Mouse (Mus musculus) skeletal muscle tissue, adult 2 months (tissue): ENCODE data around the gene Tbce.
"Not testable (repeated sequence)": the region's sequence is repeated elsewhere in the genome, so short reads cannot be mapped to it uniquely, and the experiment has no call there.

Source experiments
- DNase-seq: peaks from one replicate; pipeline ENCODE4 v3.0.0-alpha.2; 2012; ENCODE audit warnings: low read depth, low spot score

Gene Tbce

DNA sequence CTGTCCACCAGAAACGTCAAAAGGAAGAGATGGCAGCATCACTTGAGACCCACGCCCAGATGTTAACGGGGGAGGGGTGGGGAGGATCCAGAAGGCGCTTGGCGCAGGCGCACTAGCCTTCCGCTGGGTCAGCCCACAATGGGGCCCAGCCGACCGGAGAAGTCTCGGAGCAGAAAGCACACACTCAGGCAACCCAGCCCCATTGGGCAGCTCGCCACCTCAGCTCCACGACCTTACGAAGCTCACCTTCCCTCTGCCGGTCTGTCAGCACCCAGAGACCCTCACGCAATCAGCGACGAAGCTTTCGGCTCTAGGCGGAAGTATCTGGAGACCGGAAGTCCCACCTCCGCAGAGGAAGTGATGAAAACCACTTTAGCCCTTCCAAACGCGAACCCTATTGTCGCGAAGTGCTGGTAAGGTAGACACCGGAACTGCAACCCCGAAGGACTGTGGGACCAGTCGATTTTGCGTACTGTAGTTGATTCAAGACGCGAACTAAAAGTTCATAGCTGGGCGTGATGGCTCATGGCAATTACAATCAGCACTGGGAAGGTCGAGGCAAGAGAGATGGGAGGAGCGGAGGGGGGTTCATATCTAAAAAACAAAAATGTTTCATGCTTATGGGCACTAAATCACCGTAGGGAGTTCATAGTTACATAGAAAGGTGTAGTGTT lies at the start of gene Tbce:
TSS of gene Tbce (minus strand) at position 347 of the 674 bp plus-strand sequence.
- DNase-seq: peak; percentile 83

DNA sequence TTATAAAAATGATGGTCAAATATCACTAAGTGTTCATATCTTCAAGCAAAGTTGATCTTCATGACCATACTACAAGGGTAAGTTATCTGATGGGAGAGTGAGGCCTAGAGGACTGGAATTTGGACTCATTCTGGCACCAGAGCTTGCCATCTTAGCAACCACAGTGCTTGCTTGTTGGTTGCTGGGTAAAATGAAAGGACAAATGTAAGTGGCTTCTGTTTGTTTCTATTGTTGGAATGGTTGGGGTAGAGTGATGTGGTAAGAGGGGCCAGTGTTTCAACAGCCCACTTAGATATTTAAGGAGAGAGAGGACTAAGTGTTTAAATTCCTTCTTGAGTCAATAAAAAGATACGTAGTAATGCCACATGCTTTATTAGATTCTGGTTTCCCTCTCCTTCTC lies 49.2 kb upstream of the Tbce start:
- no peak for DNase-seq

DNA sequence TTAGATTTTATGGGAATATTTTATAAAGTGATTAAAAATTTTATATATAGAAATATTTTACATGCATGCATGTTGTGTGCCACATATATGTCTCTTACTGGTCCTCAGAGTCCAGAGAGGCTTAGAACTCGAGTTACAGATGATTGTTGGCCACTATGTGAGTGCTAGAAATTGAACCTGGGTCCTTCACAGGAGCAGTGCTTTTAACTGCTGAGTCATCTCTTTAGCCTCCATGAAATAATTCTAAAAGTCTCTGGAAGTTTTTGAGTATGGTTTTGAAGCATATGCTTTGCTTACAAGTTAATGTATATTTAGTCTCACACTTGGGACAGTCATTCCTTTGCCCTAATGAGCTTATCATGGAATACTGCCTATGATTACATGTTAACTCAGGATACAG lies 35.9 kb upstream of the Tbce start:
- no peak for DNase-seq

DNA sequence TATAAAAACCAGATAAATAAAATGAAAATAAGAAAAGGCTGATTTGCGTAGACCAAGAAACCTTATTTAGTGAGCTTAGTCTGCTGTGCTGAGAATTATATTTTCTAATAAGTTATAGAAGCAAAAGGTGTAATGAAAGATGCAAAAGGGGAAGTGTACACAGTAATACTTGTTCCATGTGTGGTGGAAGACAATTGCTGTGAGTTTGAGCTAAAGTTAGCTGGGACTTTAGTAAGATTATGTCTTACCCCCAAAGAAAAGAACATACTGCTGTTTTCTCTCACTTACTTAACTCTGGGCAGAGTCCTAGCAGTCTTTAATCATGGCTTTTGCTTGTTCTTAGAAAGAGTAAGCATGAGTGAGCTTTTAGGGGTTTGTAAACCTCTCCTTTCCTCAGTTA lies 34.9 kb upstream of the Tbce start:
- no peak for DNase-seq

DNA sequence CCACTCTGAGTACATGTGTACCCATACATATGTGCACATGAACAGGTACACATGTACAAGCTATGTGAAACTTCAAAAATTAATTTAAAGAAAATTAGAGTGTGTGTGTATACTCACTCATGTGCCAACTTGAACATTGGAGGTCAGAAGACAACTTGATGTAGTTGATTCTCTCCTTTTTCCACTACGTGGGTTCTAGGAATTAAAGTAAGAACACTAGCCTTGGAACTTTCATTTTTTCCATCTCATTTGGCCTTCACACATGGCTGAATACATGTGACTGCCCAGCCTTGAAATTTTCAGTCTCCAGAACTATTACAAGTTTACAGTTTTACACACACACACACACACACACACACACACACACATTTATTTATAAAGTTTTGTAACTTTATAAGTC lies 29.9 kb upstream of the Tbce start:
- no peak for DNase-seq

DNA sequence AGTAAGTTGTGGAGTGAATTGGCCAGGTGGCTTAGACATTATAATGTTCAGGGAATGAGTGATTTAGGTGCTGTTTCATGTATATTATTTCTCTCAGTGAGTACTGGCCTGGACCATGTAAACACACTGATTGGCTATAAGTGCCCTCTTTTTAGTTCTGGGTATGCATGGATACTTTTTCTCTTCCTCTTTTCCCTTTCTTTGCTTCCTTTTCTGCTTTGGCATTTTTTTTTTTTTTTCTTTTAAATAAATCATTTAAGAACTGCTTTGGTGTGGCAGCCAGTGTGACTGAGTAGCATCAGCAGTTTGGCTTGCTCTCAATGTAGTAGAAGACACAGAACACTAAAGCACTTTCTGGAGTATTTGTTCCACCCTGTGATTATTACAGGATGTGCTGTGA lies 28.6 kb upstream of the Tbce start:
- DNase-seq: no peak

DNA sequence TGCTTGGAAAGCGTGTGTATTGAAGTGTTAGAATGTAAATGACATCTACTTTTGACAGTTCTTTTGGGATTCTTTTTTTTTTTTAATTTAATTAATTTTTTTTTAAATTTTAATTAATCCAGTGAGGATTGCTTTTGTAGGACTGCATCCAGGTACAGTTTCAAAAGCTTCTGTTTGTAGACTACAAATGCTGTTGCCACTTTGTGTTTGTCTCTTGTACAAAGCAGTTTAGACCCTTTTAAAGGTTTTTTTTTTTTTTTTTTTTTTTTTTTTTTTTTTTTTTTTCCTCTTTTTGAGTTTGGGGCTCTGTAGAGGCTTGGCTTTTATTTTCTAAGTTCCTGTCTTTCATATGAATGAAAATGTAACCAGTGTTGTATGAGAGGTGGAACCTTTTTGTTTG lies 26.3 kb upstream of the Tbce start:
- no peak for DNase-seq

DNA sequence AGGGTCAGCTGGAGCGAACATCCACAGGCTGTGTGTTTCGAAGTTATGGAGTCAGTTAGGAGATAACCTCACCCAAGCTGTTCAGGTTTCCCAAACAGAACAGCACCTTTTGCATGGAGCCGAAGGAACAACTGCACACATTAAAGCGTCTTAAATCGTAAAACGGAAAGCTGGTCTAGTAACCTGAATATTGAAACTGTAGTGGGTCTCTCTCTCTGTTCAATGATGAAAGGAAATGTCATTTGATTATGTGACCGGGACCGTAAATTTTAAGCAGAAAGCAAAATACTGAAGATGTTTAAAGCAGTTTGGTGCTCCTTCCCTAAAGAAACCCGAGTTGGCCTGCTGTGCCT lies 25.6 kb upstream of the Tbce start:
- DNase-seq: no peak

DNA sequence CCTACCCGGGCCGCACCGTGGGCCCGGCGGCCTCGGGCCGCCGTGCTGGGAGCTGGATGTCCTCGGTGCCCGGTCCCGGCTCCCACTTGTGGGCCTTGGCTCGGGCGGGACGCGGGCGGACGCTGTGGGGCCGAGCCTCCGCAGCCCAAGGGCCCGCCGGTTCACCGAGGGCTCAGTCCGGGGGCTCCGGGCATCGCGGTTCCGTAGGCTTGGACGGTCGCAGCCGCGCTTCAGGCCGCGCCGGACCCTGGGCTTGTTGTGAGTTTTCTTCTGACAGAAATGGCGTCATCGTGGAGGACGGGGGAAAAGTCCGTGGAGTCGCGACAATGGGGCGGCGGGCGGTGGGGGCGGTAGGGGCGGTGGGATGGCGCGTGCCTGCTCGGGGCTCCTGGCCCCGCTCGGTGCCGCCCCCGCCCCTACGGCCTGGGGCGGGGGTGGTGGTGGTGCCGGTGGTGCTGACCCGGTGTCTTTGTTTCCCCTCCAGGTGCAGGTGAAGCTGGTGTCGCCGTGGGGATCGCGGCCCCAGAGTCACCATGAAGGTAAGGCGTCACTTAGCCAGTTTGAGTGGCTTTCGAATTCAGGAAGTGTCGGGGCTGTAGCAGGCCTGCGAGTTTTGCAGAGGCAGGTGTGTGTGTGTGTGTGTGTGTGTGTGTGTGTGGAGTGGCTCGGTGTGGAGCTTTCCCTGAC lies 25.0 kb upstream of the Tbce start:
- no peak for DNase-seq

DNA sequence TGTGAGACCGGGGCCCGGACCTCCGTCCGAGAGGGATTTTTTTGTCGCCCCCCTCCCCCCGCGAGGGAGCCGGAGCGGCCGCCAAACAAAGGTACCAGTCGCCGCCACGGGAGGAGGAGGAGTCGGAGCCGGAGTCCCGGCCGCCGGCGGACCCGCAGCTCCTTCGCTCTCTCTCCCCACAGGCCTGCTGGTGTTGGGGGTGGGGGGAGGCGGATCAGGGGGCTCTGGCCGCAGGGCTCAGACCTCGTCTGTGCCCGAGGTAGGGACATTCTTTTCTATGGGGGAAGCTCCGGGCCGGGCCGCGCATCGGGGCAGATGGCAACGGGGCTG lies 24.5 kb upstream of the Tbce start:
- DNase-seq: no peak

DNA sequence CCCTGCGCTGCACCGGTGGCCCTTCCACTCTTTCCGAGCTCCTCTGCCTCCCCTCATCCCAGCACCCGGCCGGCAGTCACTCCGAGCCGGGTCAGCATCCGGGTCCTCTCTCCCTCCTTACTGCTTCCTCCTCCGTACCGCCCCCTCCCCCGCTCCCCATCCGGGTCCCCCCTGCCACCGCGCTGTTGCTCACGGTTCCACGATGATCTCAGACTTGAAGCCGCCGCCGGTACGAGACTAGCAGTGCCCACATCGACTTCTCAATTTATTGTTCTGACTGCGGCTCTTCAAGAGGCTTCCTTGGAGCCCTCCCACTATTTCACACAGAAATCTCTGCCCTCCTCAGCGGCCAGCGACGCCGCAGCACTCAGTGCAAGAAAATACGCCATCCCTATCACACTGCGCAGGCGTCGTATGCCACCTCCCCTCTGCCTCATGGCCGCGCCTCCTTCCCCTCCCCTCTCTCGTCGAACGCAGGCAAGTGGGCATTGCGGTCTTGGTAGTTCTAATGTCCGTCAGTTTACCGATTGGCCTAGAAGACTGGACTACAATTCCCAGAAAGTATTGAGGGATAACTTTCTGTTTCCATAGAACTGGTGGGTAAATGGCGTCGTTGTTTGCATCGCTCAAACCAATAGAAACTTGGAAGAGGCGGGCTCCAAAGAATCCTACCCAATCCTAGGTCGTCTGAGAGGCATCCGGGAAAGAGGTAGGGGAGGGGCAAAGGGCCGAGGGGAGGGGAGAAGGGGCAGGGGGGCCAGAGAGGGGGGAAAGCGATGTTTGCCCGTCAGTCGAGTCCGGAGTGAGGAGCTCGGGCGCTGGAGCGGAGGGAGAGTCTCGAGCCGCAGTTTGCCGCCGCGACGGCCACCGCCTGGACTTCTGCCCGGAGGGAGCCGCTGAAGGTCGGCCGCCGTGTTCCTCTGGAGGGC lies 23.8 kb upstream of the Tbce start, which contains the start of the genes Arid4b and Ggps1:
TSS of gene Arid4b (plus strand) at position 220 of the 929 bp plus-strand sequence.
TSS of gene Ggps1 (minus strand) at position 476 of the 929 bp plus-strand sequence.
- peak; percentile 98 for DNase-seq

DNA sequence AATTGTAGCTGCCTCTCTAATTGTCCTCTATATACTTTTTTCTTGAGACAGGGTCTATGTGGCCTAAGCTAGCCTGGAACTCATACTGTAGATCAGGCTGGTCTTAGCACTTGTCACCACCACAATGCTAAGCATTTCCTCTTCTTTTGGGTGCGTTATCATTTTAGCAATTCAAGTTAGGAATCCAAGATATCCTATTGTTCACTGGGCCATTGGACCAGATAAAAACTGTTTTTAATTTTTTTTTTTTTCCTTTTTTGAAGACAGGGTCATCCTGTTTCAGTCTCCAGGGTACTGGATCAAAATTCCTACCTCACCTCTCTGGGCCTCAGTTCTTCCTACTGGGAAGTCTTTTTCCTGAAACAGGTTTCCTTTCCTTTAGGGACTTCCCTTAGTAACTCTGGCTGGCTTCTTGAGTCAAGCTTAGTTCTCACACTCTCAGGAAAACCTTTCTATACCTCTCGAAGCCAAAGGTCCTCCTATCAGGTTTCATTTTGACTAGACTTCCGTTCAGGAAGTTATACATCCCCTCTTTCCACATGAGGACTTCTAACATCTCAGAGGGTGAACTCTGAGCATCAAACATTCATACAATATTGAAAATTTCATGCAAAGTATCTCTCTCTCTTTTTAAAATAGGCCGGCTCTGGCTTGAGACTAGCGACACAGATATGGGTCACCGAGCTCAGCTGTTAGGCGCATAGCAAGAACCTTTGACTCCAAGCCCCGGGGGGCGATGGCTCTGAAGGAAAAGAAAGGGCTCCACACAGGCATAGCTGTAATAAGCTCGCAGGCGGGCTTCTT lies 23.0 kb upstream of the Tbce start:
- no peak for DNase-seq

DNA sequence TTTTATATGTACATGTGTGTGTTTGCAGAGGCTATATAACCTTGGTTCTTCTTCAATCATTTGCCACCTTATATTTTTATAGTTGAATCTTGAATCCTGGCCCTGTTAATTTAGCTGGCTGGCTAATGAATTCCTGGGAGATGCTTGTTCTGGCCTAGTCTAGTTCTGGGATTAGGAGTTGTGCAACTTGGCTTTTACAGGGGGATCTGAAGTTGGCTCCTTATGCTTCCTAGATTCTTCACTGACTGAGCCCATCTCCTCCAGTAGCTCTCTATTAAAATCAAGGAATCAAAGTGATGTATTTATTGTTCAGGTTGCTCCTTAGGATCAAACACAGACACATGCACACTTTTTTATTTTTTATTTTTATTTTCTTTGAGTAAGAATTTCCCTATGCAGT lies 20.1 kb upstream of the Tbce start:
- DNase-seq: no peak

DNA sequence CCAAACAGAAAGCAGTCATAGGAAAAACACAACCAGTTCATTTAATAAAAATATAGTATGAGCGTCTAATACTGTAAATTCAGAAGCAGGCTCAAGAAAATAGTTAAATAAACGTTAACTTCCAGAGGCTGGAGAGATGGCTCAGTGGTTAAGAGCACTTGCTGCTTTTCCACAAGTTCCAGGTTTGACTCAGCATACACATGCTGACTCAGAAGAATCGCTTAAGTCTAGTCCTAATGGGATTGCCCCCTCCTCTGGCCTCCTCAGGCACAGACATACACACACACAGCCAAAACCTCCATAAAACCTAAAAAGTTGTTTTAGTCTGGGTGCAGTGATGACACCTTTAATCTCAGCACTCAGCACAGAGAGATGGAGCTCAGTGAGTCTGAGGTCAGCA lies 17.4 kb upstream of the Tbce start:
- no peak for DNase-seq

DNA sequence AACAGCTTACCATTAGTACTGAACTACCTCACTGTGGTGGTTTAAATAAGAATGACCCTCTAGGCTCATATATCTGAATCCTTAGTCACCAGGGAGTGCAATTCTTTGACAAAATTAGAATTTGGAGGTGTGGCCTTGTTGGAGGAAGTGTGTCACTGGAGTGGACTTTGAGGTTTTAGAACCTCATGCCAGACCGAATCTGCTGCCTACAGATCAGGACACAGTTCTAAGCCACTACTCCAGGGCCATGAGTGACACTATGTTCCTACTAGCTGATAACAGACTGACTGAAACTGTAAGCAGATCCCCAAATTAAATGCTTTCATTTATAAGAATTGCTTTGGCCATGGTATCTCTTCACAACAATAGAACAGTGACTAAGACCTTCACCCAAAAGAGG lies 10.4 kb upstream of the Tbce start:
- no peak for DNase-seq

DNA sequence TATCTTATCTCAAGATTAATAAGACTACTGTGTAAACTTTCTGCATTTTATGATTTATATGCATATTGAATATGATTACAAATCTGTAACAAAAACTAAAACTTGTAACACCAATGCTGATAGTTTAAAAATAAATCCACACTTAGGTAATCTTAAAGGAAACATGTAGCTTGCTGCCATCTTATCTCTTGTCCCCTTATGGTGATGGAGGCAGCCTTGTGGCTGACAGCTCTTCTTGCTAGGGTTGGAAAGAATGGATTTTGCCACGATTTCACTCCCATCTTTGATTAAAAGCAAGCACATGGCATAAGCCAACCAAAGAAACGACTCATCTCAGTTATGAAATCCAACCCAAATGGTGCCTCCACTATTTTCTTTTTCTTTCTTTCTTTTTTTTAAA lies 5.1 kb upstream of the Tbce start:
- DNase-seq: no peak

DNA sequence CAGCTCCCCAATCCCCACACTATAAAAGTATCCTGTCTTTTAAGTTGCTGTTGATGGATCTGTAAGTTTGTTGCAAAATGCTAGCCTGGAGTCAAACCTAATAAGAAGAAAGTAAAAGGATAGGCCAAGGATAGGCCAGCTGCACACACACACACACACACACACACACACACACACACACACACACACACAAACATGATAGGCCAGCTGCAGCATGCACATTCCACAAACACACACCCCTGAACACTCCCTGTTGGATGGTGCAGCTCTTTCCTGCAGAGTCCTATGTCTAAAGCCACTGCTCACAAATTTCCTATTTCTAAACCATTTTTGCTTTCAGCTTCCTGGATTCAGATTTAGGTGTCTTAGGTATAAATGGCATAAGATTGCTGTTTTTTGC lies 4.4 kb upstream of the Tbce start:
- no peak for DNase-seq

DNA sequence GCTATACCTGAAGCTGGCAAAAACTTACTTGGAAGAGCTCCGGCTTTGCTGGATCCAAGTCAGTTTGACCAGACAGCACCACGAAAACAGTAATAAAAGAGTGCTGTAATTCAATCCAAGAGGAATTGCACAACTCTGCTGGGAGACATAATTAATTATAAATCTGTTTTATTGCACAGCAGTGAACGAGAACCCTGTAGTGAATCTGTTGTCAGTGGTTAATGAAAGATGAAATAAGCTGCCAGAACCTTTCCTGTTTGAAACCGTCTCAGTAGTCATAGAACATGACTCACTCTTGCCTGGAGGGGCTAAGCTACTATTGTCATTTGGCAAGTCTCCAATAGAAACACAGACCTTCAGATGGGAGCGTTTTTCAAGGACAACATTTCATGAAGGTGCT lies 748 bp upstream of the Tbce start:
- DNase-seq: no peak

DNA sequence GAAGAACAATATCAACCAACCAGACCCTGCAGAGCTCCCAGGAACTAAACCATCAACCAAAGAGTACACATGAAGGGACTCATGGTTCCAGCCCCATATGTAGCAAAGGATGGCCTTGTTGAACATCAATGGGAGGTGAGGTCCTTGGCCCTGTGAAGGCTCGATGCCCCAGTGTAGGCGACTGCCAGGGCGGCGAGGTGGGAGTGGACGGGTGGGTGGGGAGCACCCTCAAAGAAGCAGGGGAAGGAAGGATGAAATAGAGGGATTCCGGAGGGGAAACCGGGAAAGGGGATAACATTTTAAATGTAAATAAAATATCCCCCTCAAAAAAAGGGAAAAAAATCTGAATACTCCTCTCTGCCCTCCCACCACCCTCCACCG lies 537 bp downstream of the Tbce start:
- DNase-seq: no peak

DNA sequence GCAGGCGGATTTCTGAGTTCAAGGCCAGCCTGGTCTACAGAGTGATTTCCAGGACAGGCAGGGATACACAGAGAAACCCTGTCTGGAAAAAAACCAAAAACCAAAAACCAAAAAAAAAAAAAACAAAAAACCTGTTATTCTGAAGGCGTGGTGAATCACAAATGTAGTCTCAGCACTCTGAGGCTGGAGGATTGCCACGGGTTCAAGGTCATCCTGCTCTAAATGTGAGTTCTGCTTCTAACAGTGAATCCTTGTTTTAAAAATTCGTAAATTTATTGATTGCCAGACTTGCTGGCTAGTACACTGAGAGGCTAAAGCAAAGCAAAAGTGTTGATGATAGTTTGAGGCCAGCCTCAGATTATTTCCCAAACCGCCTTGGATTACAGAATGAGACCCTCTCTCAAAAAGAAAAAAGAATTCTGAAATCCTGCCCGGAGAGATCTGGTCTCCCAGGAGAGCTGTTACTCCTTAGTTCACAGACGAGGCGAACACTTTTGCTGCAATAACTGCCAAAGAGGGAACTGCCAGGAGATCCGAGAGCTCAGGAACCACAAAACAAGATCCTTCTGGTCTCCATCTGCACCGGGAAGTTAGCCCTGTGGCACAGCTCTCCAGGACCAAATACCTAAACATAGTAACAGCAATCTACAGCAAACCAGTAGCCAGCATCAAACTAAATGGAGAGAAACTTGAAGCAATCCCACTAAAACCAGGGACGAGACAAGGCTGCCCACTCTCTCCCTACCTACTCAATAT lies 3.4 kb downstream of the Tbce start:
- peak; percentile 15 for DNase-seq

DNA sequence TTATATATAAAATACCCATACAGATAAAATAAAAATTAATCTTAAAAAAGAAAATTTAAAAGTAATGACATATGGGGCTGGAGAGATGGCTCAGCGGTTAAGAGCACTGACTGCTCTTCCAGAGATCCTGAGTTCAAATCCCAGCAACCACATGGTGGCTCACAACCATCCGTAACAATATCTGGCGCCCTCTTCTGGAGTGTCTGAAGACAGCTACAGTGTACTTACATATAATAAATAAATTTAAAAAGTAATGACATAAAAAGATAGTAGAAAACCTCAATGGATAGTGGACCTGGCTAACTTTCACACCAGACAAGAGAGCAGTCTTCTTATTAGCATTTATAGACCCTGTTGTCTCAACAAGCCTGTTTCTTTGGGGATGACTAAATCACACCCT lies 4.1 kb downstream of the Tbce start:
- not testable (repeated sequence) for DNase-seq
